Mouse (Mus musculus) limb, embryonic 11.5 days (tissue): ENCODE results near the gene Mad1l1. TPM values are rescaled to one million over a fixed set of nuclear protein-coding genes. Genes with fewer than 3 reads are reported as not detected.
"Not testable (repeated sequence)": the region's sequence is repeated elsewhere in the genome, so short reads cannot be mapped to it uniquely, and the experiment has no call there.

Experiments used
- ATAC-seq: fragments of 200-750 bp; cut with Nextera tagmentation; 2 replicates; pipeline ENCODE4 v1.8.0; 2017; ENCODE audit warnings: low read depth; ENCODE audit not compliant: insufficient number of reproducible peaks, low FRiP score, low TSS enrichment
- DNase-seq: peaks from one replicate; pipeline ENCODE4 v3.0.0-alpha.2; 2015; ENCODE audit warnings: low spot score
- H3K27ac ChIP-seq: fragments of 300-500 bp; sonication (generic); replicated peaks from 2 replicates; pipeline ENCODE4 v1.5.1; 2014; ENCODE audit warnings: low read depth, mild to moderate bottlenecking, low read length
- H3K27me3 ChIP-seq: fragments of 300-500 bp; sonication (generic); 2 replicates; pipeline ENCODE4 v1.6.1; 2014; ENCODE audit warnings: mild to moderate bottlenecking, low read length, mixed read lengths; ENCODE audit not compliant: control insufficient read depth, insufficient read depth
- H3K36me3 ChIP-seq: fragments of 300-500 bp; sonication (generic); 2 replicates; pipeline ENCODE4 v1.6.1; 2014; ENCODE audit warnings: mild to moderate bottlenecking, low read length, moderate library complexity, mixed read lengths; ENCODE audit not compliant: control insufficient read depth, insufficient read depth
- H3K4me1 ChIP-seq: fragments of 300-500 bp; sonication (generic); 2 replicates; pipeline ENCODE4 v1.6.1; 2014; ENCODE audit warnings: low read length, mixed read lengths; ENCODE audit not compliant: control insufficient read depth, insufficient read depth
- H3K4me2 ChIP-seq: fragments of 300-500 bp; sonication (generic); 2 replicates; pipeline ENCODE4 v1.6.1; 2014; ENCODE audit warnings: low read depth, mild to moderate bottlenecking, moderate library complexity; ENCODE audit not compliant: severe bottlenecking
- H3K4me3 ChIP-seq: fragments of 300-500 bp; sonication (generic); 2 replicates; pipeline ENCODE4 v1.5.1; 2014; ENCODE audit warnings: low read depth, low read length
- H3K9ac ChIP-seq: fragments of 300-500 bp; sonication (generic); 2 replicates; pipeline ENCODE4 v1.6.1; 2014; ENCODE audit warnings: mild to moderate bottlenecking, low read length
- H3K9me3 ChIP-seq: fragments of 300-500 bp; sonication (generic); 2 replicates; pipeline ENCODE4 v1.6.1; 2016; ENCODE audit warnings: low read length; ENCODE audit not compliant: control insufficient read depth
- WGBS: fragments of 180-500 bp; shearing (Covaris S2); extraction: QIAGEN DNeasy Blood & Tissue Kit; methylation state at CpG from one replicate; pipeline ENCODE4 v1.1.7; 2014; 5-methylcytosine and 5-hydroxymethylcytosine counted together
- polyA plus RNA-seq: library from polyadenylated mRNA; unstranded; fragments of >200 nt; fragmentation: Nextera tagmentation; extraction: Ambion mirVana; gene quantifications from 2 replicates; pipeline ENCODE4 v1.2.1, GENCODE M21; 2014

Mad1l1 gene
- polyA plus RNA-seq, 1 experiment from 2014 or later = 51.5 TPM

- Histone ChIP-seq H3K9me3 (no peaks in the 10 kb centered on the region), H3K4me3 (no peak overlapping the region), H3K4me1 (peaks cover 10% of the 10 kb centered on the region), H3K4me2 (no peak overlapping the region), H3K27me3 (no peaks in the 10 kb centered on the region), H3K27ac (no peak overlapping the region), H3K36me3 (no peaks in the 10 kb centered on the region), H3K9ac (peak overlapping the region; percentile 27; the same call in 1 of the 2 replicates)
- ATAC-seq = no peak
- WGBS = 78% methylated on average over 5 of the region's 5 CpGs
- DNase-seq = no peak
Measured at GRCm38 (mm10) chr5:140008523-140008806, 312.9 kb downstream of the Mad1l1 start.

DNA sequence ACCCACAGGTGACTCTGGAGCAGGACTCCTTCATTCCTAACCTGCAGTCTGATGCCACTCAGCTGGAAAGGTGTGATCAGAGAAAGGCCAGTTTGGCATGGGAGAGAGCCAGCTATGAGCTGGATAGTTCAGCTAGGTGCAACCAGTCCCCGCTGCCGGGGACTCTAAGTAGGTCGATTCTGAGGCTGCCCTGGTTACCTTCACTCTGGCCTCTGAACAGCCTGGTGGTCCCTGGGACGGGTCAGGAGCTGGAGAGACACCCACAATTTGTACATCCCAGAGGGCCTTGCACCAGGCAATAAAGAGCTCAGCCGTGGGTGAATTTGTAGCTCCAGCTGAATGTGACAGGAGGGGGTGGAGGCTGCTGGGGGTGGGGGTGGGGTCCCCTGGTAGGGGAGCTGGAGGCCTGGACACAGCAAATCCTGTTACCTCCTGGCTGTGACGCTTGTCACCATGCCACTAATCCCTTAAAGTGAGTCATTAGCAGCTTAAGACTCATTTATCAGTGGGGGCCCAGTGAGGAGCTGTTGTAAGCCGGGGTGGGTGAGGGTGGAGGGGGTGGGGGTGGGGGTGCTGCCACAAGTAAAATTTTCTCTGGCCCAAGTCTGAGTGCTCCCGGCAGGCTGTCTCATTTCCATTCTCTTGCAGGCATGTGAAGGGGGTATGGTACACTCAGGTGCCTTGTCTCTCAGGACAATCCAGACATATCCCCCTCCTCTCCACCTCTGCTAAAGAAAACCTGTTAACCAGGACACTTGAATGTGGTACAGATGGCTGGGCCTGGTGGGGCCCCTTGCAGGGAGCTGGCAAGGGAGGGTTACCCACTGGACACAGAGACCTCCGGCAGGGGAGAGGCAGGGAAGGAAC lies 313.5 kb downstream of the Mad1l1 start:
- Histone ChIP-seq H3K27me3 (no peaks in the 10 kb centered on the region), H3K4me2 (no peak overlapping the region), H3K27ac (no peak overlapping the region), H3K36me3 (no peaks in the 10 kb centered on the region), H3K4me1 (peaks cover 10% of the 10 kb centered on the region), H3K4me3 (no peak overlapping the region), H3K9me3 (no peaks in the 10 kb centered on the region), H3K9ac (peak overlapping the region; percentile 27; the same call in 1 of the 2 replicates)
- WGBS = 39% methylated on average over 9 of the region's 9 CpGs
- no peak for DNase-seq
- no peak for ATAC-seq

- no peak overlapping the region for H3K27ac ChIP-seq
- WGBS = 79% methylated on average over 8 of the region's 8 CpGs
Measured at GRCm38 (mm10) chr5:140006861-140007260, 314.5 kb downstream of the Mad1l1 start.

DNA sequence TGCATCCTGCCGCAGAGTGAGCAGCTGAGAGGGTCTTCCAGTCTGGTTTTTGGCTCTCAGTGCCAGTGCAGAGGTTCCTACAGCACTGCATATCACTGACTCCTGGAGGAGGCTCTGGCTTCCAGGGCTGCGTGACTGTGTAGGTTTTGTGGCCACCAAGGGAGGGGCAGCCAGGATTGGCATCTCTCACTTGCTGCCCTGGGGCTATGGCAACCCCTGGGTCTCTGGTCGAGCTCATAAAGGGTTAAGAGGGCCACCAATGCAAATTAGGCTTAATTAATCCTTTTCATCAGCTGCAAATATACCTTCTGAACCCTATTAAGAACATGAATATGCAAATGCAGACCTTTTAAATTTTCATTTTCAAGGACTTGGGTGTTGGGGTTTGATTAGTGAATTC lies 318.8 kb downstream of the Mad1l1 start:
- no peaks in the 10 kb centered on the region for H3K36me3 ChIP-seq
- H3K4me2 ChIP-seq = no peak overlapping the region
- 65% methylated on average over 3 of the region's 3 CpGs for WGBS
- DNase-seq = no peak
- H3K4me1 ChIP-seq = no peaks in the 10 kb centered on the region
- H3K27me3 ChIP-seq = no peaks in the 10 kb centered on the region
- H3K27ac ChIP-seq = no peak overlapping the region
- no peak for ATAC-seq
- H3K9me3 ChIP-seq = no peaks in the 10 kb centered on the region
- no peak overlapping the region for H3K9ac ChIP-seq
- H3K4me3 ChIP-seq = no peak overlapping the region

More at GRCm38 (mm10) chr5:140006861-140007260, 314.5 kb downstream of the Mad1l1 start:
- Histone ChIP-seq H3K9me3 (no peaks in the 10 kb centered on the region), H3K36me3 (no peaks in the 10 kb centered on the region), H3K4me3 (no peak overlapping the region), H3K4me2 (no peak overlapping the region), H3K9ac (no peak overlapping the region), H3K4me1 (peaks cover 10% of the 10 kb centered on the region), H3K27me3 (no peaks in the 10 kb centered on the region)
- no peak for DNase-seq
- ATAC-seq = no peak

DNA sequence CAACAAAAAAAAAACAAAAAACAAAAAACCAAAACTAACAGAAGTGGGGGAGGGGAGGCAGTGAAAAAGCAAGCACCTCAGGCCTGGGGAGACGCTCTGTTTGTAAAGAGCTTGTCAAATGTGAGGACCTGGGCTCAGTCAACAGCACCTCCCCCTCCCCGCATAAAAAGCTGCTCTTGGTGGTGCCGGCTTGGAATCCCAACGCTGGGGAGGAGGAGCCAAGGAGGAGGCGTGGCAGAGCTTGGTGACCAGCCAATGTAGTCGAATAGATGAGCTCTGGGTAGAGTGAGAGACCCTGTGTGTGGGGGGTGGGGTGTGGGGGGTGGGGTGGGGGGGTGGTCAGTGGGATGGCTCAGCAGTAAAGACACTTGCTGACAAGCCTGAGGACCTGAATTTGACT lies 322.4 kb downstream of the Mad1l1 start:
- no peak for ATAC-seq
- DNase-seq = no peak
- no peaks in the 10 kb centered on the region for H3K9me3 ChIP-seq
- WGBS = 25% methylated on average over 5 of the region's 6 CpGs
- H3K4me2 ChIP-seq = no peak overlapping the region
- no peak overlapping the region for H3K4me3 ChIP-seq
- H3K9ac ChIP-seq = no peak overlapping the region
- H3K36me3 ChIP-seq = no peaks in the 10 kb centered on the region
- H3K4me1 ChIP-seq = no peaks in the 10 kb centered on the region
- H3K27me3 ChIP-seq = no peaks in the 10 kb centered on the region
- H3K27ac ChIP-seq = no peak overlapping the region

GRCm38 (mm10) chr5:139998321-139998720 lies 323.0 kb downstream of the Mad1l1 start:
- H3K4me3 ChIP-seq, H3K4me2 ChIP-seq, H3K36me3 ChIP-seq, H3K4me1 ChIP-seq, ATAC-seq, H3K27ac ChIP-seq, DNase-seq, H3K9ac ChIP-seq, H3K27me3 ChIP-seq, H3K9me3 ChIP-seq: not testable (repeated sequence)
- 62% methylated on average over 11 of the region's 12 CpGs for WGBS

DNA sequence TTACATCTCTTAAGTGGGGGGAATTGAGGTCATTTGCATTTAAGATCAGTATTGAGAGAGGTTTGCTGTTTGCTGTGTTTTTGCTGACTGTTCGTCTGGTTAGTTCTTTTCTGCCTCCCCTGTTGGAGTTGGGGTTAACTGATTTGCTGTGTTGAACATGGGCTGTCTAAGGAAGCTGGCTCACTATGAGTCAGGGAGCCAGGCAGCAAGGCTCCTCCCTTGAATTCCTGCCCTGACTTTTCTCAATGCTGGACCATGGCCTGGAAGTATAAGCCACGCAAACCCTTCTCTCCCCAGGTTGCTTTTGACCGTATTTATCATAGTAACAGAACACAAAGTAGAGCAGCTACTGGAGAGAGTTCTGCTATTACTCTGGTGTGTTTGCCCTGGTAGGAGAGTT lies 329.8 kb downstream of the Mad1l1 start:
- no peak overlapping the region for H3K27ac ChIP-seq
- no peak overlapping the region for H3K9ac ChIP-seq
- H3K4me2 ChIP-seq = no peak overlapping the region
- no peaks in the 10 kb centered on the region for H3K27me3 ChIP-seq
- DNase-seq (no peak), ATAC-seq (no peak)
- WGBS = 89% methylated on average over 3 of the region's 3 CpGs
- no peaks in the 10 kb centered on the region for H3K36me3 ChIP-seq
- no peaks in the 10 kb centered on the region for H3K4me1 ChIP-seq
- no peaks in the 10 kb centered on the region for H3K9me3 ChIP-seq
- H3K4me3 ChIP-seq = no peak overlapping the region

DNA sequence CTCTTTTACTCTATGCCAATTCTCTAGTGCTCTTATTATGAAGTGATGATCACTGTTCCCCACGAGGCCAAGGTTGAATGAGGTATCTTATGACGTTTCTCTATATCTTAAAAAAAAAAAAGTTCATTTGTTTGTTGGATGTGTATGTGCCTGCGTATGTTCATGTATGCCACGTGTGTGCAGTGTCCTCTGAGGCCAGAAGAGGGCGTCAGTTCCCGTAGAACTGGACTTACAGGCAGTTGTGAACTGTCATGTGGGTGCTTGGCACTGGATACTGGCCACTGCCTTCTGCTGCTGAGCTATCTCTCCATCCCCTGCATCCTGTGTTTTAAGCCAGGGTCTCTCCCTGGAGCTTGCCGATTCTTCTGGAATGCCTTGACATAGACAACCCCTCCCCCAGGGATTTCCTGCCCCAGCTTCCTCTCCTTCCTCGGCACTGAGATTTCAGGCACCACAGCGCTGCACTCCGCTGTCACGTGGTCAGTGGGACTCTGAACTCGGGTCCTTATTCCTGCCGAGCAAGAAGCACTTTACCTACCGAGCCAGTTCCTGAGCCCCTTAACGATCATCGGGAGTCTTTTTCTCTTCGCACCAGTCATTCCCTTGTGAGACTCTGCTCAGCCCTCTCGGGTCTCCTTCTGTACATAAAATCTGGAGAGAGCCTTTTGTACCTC lies 336.1 kb downstream of the Mad1l1 start:
- no peak for DNase-seq
- Histone ChIP-seq H3K36me3 (no peaks in the 10 kb centered on the region), H3K9ac (no peak overlapping the region), H3K4me1 (no peaks in the 10 kb centered on the region), H3K27ac (no peak overlapping the region), H3K27me3 (0 out of 2 replicates have a peak, but pooled peaks cover 3% of the 10 kb centered on the region), H3K4me2 (no peak overlapping the region), H3K4me3 (no peak overlapping the region), H3K9me3 (no peaks in the 10 kb centered on the region)
- no peak for ATAC-seq
- WGBS = 35% methylated on average over 18 of the region's 18 CpGs
